Mouse (Mus musculus) embryonic fibroblast, embryonic 13.5 days (primary cell): ENCODE results near the gene Ampd2. TPM values are rescaled to one million over a fixed set of nuclear protein-coding genes. Genes with fewer than 3 reads are reported as not detected.

ENCODE experiments used
- H3K27ac ChIP-seq: 2 replicates; pipeline ENCODE4 v1.5.1; 2012; ENCODE audit warnings: low read length, control low read depth, inconsistent platforms; ENCODE audit not compliant: insufficient read depth
- H3K4me1 ChIP-seq: 2 replicates; pipeline ENCODE4 v1.6.1; 2011; ENCODE audit warnings: low read length; ENCODE audit not compliant: control insufficient read depth, insufficient read depth
- H3K4me3 ChIP-seq: 2 replicates; pipeline ENCODE4 v1.5.1; 2011; ENCODE audit warnings: mild to moderate bottlenecking, control low read depth, low read length; ENCODE audit not compliant: insufficient read depth
- CTCF ChIP-seq: IDR thresholded peaks from 2 replicates; pipeline ENCODE4 v1.5.1; 2011; ENCODE audit warnings: mild to moderate bottlenecking, control low read depth, low read length, moderate library complexity, borderline replicate concordance; ENCODE audit not compliant: insufficient read depth
- POLR2A ChIP-seq: IDR thresholded peaks from 2 replicates; pipeline ENCODE4 v1.6.1; 2011; ENCODE audit warnings: low read depth, mild to moderate bottlenecking, control low read depth, low read length, moderate library complexity
- polyA plus RNA-seq: library from polyadenylated mRNA; stranded (reverse); fragments of >200 nt; gene quantifications from 2 replicates; pipeline ENCODE4 v1.2.4, GENCODE M21; 2011; ENCODE audit warnings: low read depth; ENCODE audit not compliant: missing spikeins, insufficient read length

The Ampd2 gene
- polyA plus RNA-seq, 1 experiment, result 48.3 TPM

DNA sequence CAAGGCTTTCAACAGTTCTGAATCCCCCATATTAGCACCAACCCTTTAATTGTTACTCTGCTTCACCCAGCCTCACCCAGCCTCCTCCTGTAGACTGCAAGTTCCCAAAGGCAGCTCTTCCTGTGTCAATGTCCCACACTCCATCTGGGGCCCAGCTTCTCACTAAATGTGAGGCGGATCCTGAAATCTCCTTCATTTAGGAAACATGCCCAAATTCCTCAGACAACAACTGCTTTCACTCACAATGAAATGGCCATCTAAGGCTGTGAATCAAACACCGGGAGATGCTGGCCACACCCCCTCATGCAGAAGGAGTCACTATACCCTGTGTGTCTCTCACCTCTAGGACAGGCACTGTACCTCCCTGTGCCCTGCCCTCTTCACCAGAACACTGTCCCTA lies 3.5 kb upstream of the Ampd2 start:
- TF ChIP-seq CTCF (no peak), POLR2A (peak; percentile 30; the same call in 1 of the 2 replicates)
- Histone ChIP-seq H3K4me1 (peaks cover 12% of the 10 kb centered on the region), H3K4me3 (no peak overlapping the region), H3K27ac (peak overlapping the region; percentile 88)

DNA sequence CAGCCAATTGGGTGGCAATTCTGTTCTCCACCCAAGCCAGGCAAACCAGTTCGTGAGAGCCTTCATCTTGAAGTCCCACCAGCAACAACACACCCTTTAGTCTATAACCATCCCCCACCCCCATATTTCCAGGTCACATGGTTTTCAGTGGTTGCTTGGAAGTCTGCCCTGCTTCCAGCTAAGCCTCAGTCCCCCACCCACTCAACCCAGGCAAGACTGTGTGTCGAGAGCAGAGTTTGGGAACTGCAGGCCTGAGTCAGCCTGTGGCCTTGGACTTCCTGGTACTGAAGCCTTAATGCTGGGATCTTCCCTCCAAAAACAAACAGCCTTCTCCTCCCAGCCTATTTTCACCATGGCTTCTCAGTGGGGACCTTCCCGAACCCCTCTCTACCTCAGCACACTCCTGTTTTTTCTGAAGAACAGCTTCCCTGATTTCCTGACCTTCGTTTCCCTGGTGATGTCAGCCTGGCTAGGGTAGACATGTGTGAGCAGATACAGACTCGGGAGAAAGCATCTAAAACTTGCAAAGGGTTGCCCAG lies 2.5 kb upstream of the Ampd2 start:
- peaks cover 15% of the 10 kb centered on the region for H3K4me1 ChIP-seq
- H3K4me3 ChIP-seq, result no peak overlapping the region
- no peak for TF ChIP-seq CTCF
- TF ChIP-seq POLR2A, result no peak; the same call in none of the 2 replicates
- peak overlapping the region; percentile 88 for H3K27ac ChIP-seq

DNA sequence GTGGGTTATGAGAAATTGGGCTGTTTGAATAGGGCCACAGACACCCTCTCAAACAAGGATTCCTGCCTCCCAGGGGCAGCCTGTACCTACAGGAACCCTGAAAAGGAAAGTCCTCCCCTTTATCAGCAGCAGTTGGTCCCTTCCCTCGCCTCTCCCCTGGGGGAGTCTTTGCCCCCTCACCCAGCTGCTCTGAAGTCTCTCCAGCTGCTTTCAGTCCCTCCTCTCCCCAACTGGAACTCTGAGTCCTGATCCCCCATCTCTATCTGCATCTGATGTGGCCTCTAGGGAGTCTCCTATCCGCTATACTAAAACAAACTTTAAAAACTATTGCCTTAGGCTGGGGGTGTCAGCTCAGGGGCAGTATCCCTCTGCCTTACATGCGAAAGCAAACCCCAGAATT lies 878 bp upstream of the Ampd2 start:
- H3K4me1 ChIP-seq, result peaks cover 19% of the 10 kb centered on the region
- peak overlapping the region; percentile 80 for H3K27ac ChIP-seq
- H3K4me3 ChIP-seq, result peak overlapping the region; percentile 79; the same call in 1 of the 2 replicates
- TF ChIP-seq CTCF, result no peak
- TF ChIP-seq POLR2A, result no peak

DNA sequence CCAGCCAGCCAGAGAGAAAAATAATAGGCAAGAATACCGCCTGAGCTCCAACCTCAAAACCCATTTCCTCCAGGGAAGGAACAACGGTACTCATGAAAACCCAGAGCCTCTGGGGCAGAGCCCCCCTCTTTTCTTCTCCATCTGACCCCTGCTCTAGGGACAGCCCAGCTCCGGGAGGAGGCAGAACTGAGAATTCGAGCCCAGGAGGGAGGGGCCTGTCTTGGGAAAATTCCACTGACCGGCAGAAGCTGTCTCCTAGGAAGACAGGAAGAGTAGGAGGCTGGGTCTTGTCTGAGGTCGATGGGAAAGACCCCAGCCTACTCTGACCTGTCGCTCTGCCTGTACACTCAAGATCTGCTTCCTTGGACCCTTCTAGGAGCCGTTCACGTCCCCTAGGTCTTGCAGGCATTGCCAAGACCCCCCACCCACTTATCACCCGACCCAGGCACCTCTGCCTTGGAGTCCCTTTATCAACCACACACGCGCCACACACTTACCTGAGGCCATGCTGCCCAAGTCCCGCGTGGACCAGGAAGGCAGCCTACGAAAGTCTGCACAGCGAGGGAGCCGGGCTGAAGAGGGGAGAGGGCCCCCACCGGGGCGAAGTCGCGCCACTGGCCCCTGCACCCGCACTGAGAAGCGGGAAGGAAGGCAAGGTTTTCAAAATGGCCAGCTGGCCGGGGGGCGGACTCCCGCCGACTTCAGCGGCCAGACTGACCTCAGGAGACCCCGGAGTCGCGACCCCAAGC lies 556 bp downstream of the Ampd2 start:
- H3K4me1 ChIP-seq, result peaks cover 19% of the 10 kb centered on the region

DNA sequence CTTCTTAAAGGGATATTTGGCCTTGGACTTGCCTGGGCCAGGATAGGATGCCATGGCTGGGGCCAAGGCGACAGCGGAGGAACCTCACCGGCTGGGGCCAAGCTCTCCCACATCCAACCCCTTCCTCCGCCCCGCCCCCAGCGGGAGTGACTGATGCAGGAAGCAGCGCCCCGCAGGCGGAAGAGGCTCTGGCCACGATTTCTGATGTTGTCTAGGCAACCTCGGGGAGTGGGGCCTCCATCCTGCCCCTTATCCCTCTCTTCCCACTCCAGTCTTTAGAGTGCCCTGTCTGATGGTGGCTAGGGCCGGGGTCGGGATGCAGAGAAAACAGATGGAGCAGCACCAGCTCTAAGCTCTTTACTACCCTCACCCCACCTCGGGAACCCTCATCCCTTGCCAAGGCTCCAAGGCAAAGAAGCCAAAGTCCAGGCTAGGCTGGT lies 1.1 kb downstream of the Ampd2 start:
- TF ChIP-seq POLR2A (peak; percentile 76), CTCF (no peak)
- H3K4me1 ChIP-seq, result peaks cover 19% of the 10 kb centered on the region
- peak overlapping the region; percentile 79 for H3K4me3 ChIP-seq
- H3K27ac ChIP-seq, result peak overlapping the region; percentile 95

More for the DNA sequence above, 556 bp downstream of the Ampd2 start:
- Histone ChIP-seq H3K27ac (peak overlapping the region; percentile 95), H3K4me3 (peak overlapping the region; percentile 79)
- no peak for TF ChIP-seq CTCF
- TF ChIP-seq POLR2A, result peak; percentile 83

DNA sequence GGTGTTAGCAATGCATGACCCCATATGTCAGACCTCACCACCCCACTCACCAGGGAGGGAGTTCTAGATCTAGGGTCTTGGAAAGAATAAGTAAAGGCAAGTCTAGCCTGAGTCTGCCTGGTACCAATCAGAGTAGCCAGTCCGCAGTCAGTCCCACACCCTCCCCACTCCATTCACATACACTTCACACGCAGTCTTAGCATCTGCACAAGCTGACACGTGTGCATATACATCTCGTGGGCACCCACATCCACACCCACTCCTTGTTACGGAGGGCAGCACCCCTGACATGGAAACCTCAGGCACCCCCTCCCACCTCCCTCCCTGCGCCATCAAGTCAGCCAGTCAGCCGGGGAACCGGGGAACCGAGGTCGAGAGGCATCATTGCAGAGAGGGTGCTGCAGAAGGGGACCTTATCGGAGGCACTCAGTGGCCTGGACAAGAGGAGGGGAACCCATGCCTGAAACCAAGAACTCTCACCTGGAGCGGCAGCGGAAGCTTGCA lies 1.6 kb downstream of the Ampd2 start:
- Histone ChIP-seq H3K27ac (peak overlapping the region; percentile 65), H3K4me1 (peaks cover 19% of the 10 kb centered on the region), H3K4me3 (peak overlapping the region; percentile 79)
- TF ChIP-seq POLR2A (no peak; the same call in 1 of the 2 replicates), CTCF (no peak)

DNA sequence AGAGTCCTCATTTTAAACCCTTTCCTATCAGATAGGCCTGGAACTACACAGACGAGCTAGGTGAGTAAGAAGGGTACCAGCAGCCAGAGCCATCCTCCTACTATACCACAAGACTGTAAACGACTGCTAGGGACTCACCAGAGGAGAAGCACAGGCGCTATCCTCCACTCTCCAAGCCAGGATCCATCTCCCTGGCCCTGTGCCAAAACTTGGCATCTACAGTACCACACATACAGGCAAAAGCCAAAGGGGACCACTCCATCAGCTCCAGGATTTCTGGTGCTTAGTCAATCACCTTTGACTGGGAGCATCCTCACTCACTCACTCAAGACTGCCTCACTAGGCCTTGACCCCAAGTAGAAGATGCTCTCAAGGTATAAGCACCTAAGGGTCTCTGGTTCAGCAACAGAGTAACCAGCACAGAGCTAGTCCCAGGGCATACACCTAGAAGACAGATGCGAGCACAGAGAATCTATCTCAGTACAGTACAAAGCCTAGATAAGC lies 2.5 kb downstream of the Ampd2 start:
- Histone ChIP-seq H3K4me1 (peaks cover 12% of the 10 kb centered on the region), H3K4me3 (peak overlapping the region; percentile 79), H3K27ac (no peak overlapping the region)
- TF ChIP-seq POLR2A (no peak), CTCF (no peak)

DNA sequence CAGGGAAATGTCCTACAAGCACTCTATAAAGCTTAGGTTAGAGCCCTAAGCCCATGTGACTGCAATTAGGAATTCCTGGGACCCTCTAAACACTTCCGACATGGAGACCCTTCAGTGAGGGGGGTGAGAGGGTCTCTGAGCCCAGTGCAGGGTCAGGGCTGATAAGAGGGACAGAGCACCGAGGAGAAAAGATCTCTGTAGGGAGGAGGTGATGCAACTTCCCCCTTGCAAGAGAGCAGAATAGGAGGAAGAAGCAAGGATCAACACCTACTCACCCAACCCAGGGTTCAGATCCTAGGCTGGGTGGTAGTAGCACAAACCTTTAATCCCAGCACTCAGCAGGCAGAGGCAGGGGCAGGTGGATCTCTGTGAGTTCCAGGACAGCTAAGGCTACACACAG lies 3.3 kb downstream of the Ampd2 start:
- Histone ChIP-seq H3K4me3 (no peak overlapping the region), H3K27ac (no peak overlapping the region), H3K4me1 (peaks cover 9% of the 10 kb centered on the region)
- TF ChIP-seq CTCF, result no peak
- no peak for TF ChIP-seq POLR2A

DNA sequence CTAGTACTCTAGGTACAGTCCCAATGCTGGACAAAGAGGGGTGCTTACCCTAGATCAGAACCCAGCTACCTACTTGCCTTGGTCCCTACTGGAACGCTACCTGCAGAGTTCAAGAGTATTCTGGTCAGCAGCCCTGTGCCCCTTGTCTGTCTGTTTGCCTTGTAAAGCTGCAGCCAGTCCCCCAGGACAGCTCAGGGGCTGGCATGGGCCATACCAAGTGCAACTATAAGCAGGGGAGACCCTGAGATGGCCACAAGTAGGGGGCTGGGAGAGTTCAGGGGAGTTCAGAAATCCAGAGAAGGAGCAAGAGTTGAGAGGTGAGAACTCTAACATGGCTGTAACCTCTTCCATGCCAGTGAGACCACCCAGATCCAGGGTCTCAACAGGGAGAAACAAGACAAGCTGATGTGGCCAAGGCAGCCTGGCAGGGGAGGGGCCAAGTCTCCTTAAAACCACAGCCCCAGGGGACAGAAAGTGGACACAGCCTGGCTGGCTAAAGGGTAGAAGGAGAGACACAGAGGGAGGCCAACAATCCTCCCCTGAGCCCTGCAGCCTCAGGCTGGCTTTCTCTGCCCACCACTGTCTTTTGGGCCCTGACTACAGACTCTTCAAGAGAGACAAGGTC lies 4.1 kb downstream of the Ampd2 start:
- no peak overlapping the region for H3K4me3 ChIP-seq
- no peak overlapping the region for H3K27ac ChIP-seq
- H3K4me1 ChIP-seq, result peaks cover 8% of the 10 kb centered on the region
- no peak for TF ChIP-seq CTCF
- no peak for TF ChIP-seq POLR2A
